Mouse (Mus musculus) frontal cortex, postnatal 14 days (tissue): ENCODE results near the gene Cilp2.

Source experiments
- DNase-seq, 2 experiments: peaks; one replicate each; pipeline ENCODE4 v3.0.0; 2022; ENCODE audit warnings: low spot score in 2 of 2

The Cilp2 gene

DNA sequence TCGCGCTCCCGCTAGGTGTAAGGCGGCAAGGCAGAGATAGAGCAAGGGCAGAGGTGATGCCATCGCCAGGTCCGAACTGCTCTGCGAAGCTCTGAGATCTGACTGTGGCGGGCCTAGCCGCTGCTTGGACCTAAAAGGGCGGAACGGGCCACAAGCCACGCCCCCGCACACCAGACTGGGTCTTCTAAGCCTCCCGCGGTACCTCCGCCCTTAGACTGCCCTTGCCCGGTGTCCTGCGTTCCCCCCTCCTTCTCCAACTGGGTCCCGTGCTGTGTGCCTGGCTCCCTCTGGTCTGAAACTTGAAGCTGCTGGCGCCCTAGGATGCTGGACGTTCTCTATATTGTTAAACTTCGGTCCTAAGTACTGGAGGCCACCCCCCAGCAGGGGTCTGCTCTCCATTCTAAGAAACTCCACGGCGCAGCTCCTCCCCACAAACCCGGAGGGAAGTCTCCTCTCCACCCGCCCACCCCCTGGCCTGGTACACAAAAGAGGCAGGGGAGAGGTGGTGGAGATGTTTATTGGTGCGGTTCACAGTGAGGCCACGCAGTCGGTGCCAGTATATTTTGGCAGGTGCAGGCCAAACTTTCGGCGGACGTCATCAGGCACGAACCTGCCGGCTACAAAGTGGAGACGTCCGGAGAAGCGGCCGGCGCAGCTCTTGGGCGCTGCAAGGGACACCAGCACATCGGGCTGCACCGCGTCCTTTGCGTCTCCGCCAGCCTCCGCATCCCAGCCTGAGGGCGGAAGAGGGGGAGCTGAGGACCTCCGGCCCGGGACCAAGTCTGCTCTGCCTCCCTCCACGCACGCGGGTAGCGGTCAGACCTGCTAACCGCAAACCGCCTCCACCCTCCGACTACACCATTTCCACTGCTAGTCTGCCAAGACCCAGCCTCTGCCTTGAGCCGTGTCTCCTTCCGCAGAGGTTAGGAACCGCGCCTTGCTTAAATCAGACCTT lies at the start of gene Cilp2:
Gene Cilp2 (minus strand): TSS at position 399 of the 955 bp plus-strand sequence.
- no peak for DNase-seq

DNA sequence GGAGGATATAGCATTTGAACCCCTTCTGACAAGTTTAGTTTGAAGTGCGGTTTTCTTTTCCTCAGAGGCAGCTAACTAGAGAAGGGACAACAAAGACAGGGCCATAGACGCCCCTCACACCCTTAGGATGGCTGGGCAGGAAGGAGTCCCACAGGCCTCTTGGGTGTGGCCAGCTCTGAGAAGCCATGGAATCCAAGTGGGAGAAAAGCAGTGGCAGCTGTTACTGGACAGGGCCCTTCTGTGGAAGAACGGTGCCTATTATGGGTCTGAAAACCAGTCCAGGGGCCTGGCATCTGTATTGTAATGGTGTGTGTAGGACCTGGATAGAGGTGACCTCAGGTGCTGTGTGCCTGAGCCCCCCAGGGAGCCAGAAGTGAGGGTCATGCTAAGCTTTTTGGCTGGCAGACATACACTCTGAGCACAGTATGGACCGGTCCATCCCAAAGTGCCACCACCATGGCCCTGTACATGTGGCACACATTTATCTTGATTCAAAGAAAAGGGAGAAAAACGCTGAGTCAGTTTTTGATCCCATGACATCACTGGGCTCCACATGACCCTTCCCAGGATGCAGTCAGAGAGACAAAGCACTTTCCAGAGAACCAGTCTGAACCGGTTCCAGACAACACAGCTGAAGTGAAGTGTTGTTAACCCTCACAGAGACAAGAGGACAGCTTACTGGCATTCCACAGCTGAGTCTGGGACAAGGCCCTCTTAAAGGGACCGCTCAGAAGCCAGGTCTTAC lies 48.7 kb upstream of the Cilp2 start:
- no peak for DNase-seq

DNA sequence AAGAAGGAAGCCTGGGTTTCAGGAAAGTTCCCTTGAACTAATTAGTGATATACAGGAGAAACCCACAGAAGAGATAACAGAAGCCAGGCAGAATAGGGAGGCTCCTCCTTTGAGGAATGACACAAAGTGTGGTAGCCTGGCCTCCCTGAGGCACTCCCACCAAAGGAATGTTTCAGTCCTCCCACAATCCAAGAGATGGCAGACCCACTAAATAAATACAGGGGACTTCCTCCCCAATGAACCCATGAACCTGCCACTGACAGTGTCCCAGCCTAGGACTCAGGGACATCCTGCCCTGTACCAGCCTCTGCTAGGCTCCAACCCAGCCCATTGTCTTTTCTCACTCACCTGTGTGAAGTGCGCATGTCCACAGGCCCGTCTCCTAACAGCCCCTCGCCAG lies 47.9 kb upstream of the Cilp2 start:
- no peak for DNase-seq

DNA sequence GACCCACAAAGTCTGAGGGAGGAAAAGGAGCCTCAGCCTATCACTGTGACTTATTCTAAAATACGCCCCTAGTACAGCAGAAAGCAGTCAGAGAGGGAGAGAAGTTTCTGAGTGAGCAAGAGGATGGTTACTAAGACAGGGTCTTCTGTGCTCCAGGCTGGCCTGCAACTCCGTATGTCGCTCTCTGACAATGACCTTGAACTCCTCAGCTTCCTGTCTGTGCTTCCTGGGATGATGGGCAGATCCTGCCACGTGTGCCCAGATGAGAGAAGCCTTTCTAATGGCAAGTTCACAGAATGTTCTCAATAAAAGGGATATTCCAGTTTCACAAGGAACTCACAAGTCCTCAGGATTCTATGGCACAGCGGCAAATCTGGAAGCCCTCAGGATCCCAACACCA lies 47.1 kb upstream of the Cilp2 start:
- DNase-seq, result no peak

DNA sequence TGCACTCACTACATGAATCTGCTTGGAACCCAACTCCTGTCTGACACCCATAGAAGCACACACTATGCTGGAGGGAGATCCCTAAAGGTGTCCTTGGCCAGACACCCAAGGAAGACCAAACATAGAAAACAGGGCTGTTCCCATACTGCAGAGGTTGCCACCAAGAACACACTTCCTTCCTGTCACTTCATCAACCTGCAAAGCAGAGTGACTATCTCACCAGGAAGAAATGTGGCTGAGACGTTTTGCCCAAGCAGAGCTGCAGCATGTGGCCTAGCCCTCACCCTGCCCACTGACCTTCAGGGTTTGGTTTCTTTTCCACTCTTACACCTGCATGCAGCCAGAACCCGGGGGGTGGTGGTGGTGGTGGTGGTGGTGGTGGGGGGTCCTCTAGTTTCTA lies 46.3 kb upstream of the Cilp2 start:
- DNase-seq, result no peak

DNA sequence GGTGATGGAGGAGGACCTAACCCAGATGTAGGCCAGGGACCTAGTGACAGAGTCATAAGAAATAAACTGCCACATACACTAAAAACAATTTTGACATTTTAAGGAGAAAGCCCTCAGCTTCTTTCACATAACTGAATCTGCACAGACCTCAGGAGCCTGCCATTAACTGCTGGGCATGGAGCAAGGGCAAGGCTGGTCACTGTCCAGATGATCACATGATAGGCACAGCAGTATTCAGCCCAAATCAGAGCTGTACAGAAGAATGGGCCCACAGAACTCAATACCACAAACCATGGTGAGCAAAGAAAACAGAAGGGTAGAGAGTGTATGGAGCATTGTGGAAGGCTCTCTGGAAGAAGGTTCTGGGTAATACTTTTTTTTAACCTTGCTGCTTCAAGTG lies 39.4 kb upstream of the Cilp2 start:
- no peak for DNase-seq

DNA sequence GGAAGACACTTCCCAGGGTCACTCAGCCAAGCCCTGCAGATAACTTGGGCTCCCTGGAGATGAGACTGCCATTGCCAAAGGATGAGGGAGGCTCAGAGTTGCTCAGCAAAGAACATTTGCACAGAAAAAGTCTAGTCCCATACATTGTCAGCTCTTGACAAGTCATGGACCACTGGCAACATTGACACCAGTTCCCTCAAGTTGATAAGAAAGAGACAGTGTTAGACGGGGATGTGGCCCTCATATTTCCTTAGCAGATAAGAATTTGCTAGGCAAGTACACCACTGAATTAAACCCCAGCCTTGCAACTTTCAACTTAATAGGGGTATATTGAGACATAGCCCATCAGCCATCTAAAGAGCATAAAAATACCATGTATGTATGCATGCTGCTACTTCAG lies 36.5 kb upstream of the Cilp2 start:
- DNase-seq, result no peak

DNA sequence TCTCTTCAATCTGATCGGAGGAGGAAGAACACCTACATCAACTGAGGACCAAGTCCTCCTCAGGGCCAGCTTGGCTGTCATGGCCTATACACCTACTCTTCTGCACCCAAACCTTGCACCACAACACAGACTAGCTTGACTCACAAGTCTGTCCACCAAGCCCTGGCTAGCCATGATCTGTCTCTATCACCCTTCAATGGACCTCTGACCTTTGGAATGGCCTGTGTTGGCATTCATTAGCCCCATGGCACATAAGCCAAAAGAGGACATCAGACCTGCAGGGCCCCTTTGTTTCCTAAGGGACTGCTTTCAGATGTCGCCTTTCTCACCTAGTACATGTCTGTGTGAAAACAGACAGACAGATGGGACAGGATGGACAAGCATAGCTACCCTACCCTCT lies 33.7 kb upstream of the Cilp2 start:
- no peak for DNase-seq

DNA sequence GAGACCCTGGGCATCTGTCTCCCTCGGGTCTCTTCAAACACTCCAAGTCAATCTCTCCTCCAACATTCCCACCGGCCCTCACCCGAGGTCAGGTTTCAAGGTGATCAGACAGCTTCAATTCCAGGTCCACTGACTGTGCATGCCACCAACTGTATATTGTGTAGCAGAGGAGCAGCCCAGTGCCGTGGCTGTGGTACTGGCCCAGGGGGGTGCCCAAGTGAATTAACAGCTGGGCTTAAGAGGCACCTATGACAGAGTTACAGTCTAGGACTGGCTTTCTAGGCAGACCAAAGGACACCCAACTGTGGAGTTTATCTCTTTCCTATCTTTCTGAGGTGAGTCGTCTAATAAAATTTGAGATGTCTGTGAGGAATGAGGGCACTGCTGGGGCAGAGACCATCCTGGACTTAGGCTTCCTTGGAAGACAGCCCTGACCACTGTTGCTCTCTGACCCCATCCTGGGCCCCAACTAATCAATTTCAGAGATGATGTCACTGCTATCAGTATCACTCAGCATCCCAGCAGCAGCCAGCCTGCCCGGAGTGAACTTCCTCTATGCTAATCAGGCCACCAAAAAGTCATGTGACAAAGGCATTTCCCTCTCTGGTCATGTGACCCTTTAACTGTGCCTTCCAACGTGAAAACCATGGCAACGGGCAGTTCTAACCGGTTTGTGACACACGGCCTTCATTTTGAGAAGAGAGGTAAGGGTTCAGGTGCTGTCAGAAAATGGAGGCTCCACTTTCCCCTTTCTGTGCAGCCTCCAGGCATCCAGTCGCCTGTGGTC lies 32.6 kb upstream of the Cilp2 start:
- peak in 1 of 2 experiments; percentile 46 for DNase-seq

DNA sequence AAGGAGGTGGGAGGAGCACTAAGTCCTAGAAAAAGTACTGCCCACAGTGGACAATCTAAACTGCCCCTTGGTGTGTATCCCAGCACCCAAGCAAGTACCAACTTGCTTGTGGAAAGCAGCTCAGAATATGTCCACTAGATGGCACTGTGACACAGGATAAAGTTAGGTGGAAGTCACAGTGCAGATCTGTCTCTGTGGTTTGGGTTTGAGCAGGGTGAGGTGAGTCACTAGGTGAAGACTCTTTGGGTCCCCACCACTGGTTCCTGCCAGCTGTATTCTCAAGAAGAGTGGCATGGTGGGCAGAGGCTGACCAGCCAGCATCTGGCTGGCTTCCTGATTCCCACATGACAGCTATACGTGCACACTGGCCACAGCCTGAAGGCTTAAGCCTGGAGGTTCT lies 31.5 kb upstream of the Cilp2 start:
- peak in 1 of 2 experiments; percentile 66 for DNase-seq

DNA sequence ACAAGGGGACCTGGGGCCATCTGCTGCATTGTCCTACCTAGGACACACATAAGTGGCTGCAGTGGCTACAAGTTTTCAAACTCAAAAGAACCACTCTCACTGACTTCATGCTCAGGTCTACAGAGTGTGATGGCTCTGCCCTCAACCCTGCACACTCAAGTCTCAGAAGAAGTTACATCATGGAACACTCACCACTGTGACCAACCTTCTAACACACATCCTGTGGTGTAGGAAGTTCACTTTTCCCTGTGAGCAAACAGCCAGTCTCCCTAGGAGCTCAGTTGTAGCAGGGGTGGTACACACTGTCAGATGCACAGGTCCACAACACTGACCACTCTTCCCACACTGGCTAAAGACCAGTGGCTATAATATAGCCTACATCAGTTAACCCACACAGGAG lies 31.0 kb upstream of the Cilp2 start:
- DNase-seq, result no peak

DNA sequence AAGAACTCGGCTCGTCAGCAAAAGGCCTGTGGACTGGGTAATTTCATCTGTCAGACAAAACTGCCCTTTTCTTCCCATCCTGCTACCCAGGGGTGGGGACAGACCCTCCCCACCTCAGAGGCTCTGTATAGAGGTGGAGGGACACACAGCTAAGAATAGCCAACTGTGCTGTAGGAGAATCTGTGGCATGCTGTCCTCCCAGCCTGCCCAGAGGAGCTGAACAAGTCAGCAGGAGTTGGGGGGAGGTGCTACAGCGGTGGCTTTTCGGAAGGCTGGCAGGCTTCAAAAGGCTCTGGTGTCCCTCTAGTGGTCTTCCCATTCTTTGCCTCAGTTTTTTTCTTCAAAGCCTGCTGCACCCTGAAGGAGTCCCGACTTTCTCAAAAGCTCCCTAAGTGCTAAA lies 28.3 kb upstream of the Cilp2 start:
- DNase-seq, result no peak

DNA sequence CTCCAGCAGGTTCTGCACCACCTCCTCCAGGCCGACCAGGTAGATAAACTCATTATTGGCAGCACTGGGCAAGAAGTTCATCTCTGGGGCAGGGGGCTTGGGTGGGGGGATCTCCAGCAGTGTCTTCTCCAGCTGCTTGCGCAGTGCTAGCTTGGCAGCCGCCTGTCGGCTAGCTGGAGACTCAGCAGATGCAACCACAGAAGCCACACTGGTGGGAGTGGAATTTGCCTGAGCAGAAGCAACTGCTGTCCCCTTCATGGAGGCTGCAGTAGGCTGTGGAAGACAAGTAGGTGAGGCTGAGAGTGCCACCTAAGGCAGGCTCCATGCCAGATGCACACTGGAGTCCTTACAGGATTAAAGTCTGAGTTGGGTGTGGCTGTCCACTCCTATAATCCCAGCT lies 27.0 kb upstream of the Cilp2 start:
- no peak for DNase-seq

DNA sequence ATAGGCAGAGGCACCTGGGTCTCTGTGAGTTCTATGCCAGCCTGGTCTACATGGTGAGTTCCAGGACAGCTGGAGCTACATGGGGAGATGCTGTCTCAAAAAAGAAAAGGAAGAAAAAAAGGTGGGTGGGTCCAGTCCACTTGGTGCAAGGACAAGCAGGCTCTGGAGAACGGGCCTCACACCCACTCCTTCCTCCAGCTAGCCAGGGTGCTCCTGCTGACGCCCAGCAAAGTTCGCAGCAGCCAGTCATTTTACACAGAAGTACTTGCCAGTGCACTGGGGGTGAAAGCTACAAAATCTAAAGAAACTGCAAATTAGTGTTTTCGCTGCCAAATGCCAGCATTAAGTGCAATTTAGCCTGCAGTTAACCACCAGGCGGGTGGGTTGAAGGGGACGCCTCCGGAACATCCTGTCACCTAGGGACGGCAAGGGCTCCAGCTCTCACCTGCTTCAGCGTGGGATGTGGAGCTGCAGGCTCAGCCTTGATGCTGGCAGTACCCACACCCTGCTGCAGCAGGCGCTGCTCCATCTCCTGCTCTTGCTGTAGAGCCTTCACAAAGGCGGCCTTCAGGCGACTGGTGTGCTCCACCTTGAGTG lies 25.1 kb upstream of the Cilp2 start:
- DNase-seq, result no peak

DNA sequence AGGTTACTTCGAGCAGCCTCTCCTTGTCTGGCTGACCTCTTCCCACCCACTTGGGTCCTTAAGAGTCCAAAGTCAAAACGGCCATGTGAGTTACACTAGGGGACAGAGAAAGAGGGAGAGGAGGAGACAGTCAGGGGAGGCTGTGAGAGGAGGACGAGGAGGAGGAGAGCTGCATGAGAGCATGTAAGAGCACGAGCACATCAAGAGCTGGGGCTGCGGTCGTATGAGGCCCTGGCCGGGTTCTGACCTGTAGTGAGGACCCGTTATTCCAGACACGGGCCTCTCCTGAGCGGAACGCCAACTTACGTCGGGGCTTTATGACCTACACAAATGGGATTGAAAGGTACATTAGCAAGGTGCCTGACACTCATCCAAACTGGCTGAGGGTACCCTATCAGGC lies 24.4 kb upstream of the Cilp2 start:
- no peak for DNase-seq

DNA sequence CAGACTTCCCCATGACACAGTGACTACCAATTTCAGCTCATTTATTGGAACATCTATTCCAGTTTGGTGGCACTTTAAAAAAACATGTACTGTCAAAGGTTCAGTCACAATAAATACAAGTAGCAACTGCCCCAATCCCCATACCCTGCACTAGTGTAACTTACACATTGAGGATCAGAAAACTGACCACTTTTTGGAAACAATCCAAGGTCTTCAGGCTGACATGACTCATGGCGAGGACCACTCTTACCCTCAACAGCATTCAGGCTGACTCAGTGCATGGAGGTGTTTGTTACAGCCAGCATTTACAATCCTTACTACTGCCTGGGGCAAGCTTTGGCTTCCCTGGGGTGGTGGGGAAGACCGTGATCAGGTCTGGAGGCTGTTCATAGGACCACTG lies 19.6 kb upstream of the Cilp2 start:
- no peak for DNase-seq

DNA sequence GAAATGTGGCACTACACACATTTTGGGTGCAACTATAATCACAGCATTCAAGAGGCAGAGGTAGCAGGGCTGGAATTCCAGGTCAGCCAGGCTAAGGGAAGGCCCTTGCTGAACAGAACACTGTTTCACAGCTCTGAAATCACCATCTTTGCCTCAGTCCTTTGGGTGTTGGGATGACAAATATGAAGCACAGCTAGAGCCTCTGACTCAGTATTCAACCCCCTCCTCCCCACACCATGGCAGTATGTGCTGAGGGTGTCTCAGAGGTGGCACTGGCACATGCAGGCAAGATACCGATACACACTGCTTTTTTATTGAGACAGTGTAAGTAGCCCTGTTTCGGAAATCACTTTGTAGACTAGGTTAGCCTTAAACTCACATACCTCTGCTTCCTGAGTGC lies 18.8 kb upstream of the Cilp2 start:
- no peak for DNase-seq

DNA sequence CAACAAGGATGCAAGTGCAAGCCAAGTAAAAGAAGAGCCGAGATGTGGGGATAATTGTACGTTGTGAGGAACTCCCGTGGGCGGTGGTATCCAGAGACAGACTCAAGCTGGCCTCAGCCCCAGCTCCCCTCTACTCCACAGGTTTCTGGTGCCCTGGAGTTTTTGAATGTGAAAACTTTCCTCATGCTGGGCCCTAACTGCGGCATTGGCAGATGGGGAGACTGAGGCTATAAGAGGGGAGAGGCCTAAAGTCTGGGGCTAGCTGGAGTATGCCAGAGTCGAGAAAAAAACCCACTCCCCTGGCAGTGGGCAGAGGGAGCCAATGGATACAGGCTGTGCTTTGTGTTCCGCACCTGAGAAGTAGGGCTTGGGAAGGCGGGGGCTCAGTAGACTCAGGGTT lies 16.6 kb upstream of the Cilp2 start:
- DNase-seq, result no peak

DNA sequence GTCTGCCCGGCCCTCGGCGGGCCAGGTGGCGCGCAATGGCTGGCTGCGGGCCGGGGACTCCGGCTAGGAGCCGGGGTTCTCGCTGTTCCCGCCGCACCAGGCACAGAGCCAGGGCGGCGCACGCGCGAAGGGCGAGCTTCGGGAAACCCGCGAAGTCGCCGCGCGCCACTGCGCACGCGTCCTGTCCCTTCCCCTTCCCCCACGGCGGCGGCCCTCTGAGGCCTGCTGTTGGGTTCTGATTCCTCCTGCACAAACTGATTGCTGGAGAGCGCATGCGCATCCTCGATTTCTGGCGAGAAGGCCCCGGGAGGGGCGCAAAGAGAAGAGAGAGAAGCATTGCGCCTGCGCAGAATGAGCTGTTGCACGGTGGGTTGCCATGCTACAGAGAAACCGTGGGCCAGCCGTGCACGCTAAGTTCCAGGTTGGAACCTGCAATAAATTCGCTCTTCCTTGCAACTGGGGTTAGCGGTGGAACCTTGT lies 15.6 kb upstream of the Cilp2 start:
- peak; percentile 99 for DNase-seq

DNA sequence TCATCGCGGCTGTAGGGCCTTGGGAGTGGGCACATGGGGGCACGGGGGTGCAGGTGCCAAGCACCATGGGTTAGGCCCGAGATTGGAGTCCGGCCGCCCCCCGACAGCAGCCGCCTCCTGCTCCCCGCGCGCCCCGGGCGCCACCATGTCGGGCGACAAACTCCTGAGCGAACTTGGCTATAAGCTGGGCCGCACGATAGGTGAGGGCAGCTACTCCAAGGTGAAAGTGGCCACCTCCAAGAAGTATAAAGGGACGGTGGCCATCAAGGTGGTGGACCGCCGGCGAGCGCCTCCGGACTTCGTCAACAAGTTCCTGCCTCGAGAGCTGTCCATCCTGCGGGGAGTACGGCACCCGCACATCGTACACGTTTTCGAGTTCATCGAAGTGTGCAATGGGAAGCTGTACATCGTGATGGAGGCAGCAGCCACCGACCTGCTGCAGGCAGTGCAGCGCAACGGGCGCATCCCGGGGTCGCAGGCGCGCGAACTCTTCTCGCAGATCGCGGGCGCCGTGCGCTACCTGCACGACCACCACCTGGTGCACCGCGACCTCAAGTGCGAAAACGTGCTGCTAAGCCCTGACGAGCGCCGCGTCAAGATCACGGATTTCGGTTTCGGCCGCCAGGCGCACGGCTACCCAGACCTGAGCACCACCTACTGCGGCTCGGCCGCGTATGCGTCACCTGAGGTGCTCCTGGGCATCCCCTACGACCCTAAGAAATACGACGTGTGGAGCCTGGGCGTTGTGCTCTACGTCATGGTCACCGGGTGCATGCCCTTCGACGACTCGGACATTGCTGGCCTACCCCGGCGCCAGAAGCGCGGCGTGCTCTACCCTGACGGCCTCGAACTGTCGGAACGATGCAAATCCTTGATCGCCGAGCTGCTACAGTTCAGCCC lies 14.9 kb upstream of the Cilp2 start, which contains the start of the genes Tssk6, Ndufa13 and Yjefn3:
Gene Tssk6 (plus strand): TSS at position 22 of the 900 bp plus-strand sequence.
Gene Ndufa13 (minus strand): TSS at position 396 of the 900 bp plus-strand sequence.
Gene Yjefn3 (minus strand): TSS at position 550 of the 900 bp plus-strand sequence.
- peak in 1 of 2 experiments; percentile 32 for DNase-seq
